Mouse (Mus musculus): ENCODE measurements around the gene Gpatch4.

- TF ChIP-seq USF1 (IDR thresholded peaks at IDR 0.05; ENCODE audit: low read depth) (no peak), MAX (IDR thresholded peaks at IDR 0.05) (no peak), CTCF (IDR thresholded peaks at IDR 0.05; ENCODE audit: control insufficient read depth, insufficient read depth, insufficient read length) (no peak), FOSL1 (IDR thresholded peaks at IDR 0.05; ENCODE audit: insufficient read depth, low read length, poor library complexity, severe bottlenecking) (no peak), CEBPB (IDR thresholded peaks at IDR 0.05; ENCODE audit: low read depth) (no peak), MYOG (IDR thresholded peaks at IDR 0.05; ENCODE audit: control insufficient read depth, extremely low read depth, insufficient read length) (no peak)
Observed at GRCm38 (mm10) chr3:88049532-88049931, 6.6 kb downstream of the Gpatch4 start.

Data from C2C12 (cell line).